Mouse (Mus musculus): ENCODE data around the gene Zfp459. TPM values are rescaled to one million over a fixed set of nuclear protein-coding genes. Genes with fewer than 3 reads are reported as not detected.
A peak's percentile ranks its signal among the peaks of the same experiment; 100 is the strongest.
"Not testable (repeated sequence)": the region's sequence is repeated elsewhere in the genome, so short reads cannot be mapped to it uniquely, and the experiment has no call there.

Gene Zfp459
- polyA plus RNA-seq, 1 experiment from 2014 or later: 1.1 TPM

GRCm38 (mm10) chr13:67413634-67414033 lies 7.6 kb downstream of the Zfp459 start:
- not testable (repeated sequence) for H3K36me3 ChIP-seq (replicated peaks)
- WGBS: 87% methylated on average over 3 of the region's 3 CpGs

GRCm38 (mm10) chr13:67399183-67399903 lies 21.9 kb downstream of the Zfp459 start, which contains the start of gene Zfp429:
Gene Zfp429, minus strand, starts transcription at chr13:67399819.
- peak; percentile 97 for ATAC-seq (ENCODE audit: low FRiP score)
- Histone ChIP-seq H3K9ac (peak within 1 kb of the TSS; percentile 52), H3K4me3 (replicated peaks) (peak within 1 kb of the TSS; percentile 53), H3K4me2 (peak within 1 kb of the TSS; percentile 60)
- H3K9me3 ChIP-seq; H3K27ac ChIP-seq; H3K27me3 ChIP-seq; H3K36me3 ChIP-seq (replicated peaks); H3K4me1 ChIP-seq: not testable (repeated sequence)
- 8% methylated on average over 15 of the region's 16 CpGs for WGBS

More at GRCm38 (mm10) chr13:67413634-67414033, 7.6 kb downstream of the Zfp459 start:
- not testable (repeated sequence) for H3K9ac ChIP-seq; H3K4me1 ChIP-seq; ATAC-seq (ENCODE audit: low FRiP score); H3K4me3 ChIP-seq (replicated peaks); H3K27ac ChIP-seq; H3K27me3 ChIP-seq; H3K9me3 ChIP-seq; H3K4me2 ChIP-seq

GRCm38 (mm10) chr13:67376255-67376654 lies 45.0 kb downstream of the Zfp459 start:
- not testable (repeated sequence) for H3K4me1 ChIP-seq; H3K9ac ChIP-seq; H3K4me3 ChIP-seq (replicated peaks); H3K27me3 ChIP-seq; H3K27ac ChIP-seq; ATAC-seq (ENCODE audit: low FRiP score); H3K9me3 ChIP-seq; H3K36me3 ChIP-seq (replicated peaks); H3K4me2 ChIP-seq
- 63% methylated on average over 3 of the region's 3 CpGs for WGBS

- not testable (repeated sequence) for H3K36me3 ChIP-seq (replicated peaks); H3K4me1 ChIP-seq; H3K27me3 ChIP-seq; H3K9me3 ChIP-seq; H3K27ac ChIP-seq
- peak; percentile 85 for ATAC-seq (ENCODE audit: low FRiP score)
- WGBS: 20% methylated on average over 15 of the region's 15 CpGs
- peak within 1 kb of the TSS; percentile 17; the same call in 1 of the 2 replicates for H3K9ac ChIP-seq
- H3K4me2 ChIP-seq: peak within 1 kb of the TSS; percentile 51
- peak within 1 kb of the TSS; percentile 37 for H3K4me3 ChIP-seq (replicated peaks)
These were observed 45.9 kb downstream of the Zfp459 start, which contains the start of the genes Gm28041 and Zfp456 for GRCm38 (mm10) chr13:67375050-67375911. Gene Gm28041, minus strand, starts transcription at chr13:67375733. Gene Zfp456, minus strand, starts transcription at chr13:67375810.

GRCm38 (mm10) chr13:67360131-67360744 lies 61.0 kb downstream of the Zfp459 start, which contains the start of the genes Gm28044 and Zfp953:
Gene Gm28044, minus strand, starts transcription at chr13:67360536.
Gene Zfp953, minus strand, starts transcription at chr13:67360605.
- Histone ChIP-seq H3K36me3 (replicated peaks) (no peaks in the 10 kb centered on the region), H3K4me1 (peaks cover 6% of the 10 kb centered on the region), H3K27me3 (no peaks in the 10 kb centered on the region), H3K9ac (peak within 1 kb of the TSS; percentile 63), H3K4me2 (peak within 1 kb of the TSS; percentile 61), H3K27ac (no peak within 1 kb of the TSS), H3K9me3 (no peaks in the 10 kb centered on the region), H3K4me3 (replicated peaks) (peak within 1 kb of the TSS; percentile 71)
- peak; percentile 95 for ATAC-seq (ENCODE audit: low FRiP score)
- WGBS: under 1% methylated on average over 15 of the region's 15 CpGs

Other genes starting within 250 kb of the Zfp459 start
- 4.4 and 5.1 TPM in 2 replicates for gene Rsl1, start 248.2 kb downstream of the Zfp459 start, polyA plus RNA-seq (2016; fragmentation: Nextera tagmentation; extraction: Ambion mirVana)
- 1.3 and 1.4 TPM in 2 replicates for gene Zfp455, start 226.9 kb downstream of the Zfp459 start, polyA plus RNA-seq (2016; fragmentation: Nextera tagmentation; extraction: Ambion mirVana)
- gene Zfp458, start 143.0 kb downstream of the Zfp459 start, polyA plus RNA-seq (2016; fragmentation: Nextera tagmentation; extraction: Ambion mirVana): 2.8 and 3.4 TPM in 2 replicates
- gene Zfp457, start 114.9 kb downstream of the Zfp459 start, polyA plus RNA-seq (2016; fragmentation: Nextera tagmentation; extraction: Ambion mirVana): 0.65 and 1.1 TPM in 2 replicates
- 1.6 and 2.2 TPM in 2 replicates for gene Zfp595, start 88.8 kb downstream of the Zfp459 start, polyA plus RNA-seq (2016; fragmentation: Nextera tagmentation; extraction: Ambion mirVana)
- not detected in 2 replicates for gene Gm28044, start 60.9 kb downstream of the Zfp459 start, polyA plus RNA-seq (2016; fragmentation: Nextera tagmentation; extraction: Ambion mirVana)
- 0.87 and 0.94 TPM in 2 replicates for gene Zfp953, start 60.8 kb downstream of the Zfp459 start, polyA plus RNA-seq (2016; fragmentation: Nextera tagmentation; extraction: Ambion mirVana)
- not detected in 2 replicates for gene Gm28041, start 45.7 kb downstream of the Zfp459 start, polyA plus RNA-seq (2016; fragmentation: Nextera tagmentation; extraction: Ambion mirVana)
- 0.56 and 0.86 TPM in 2 replicates for gene Zfp456, start 45.6 kb downstream of the Zfp459 start, polyA plus RNA-seq (2016; fragmentation: Nextera tagmentation; extraction: Ambion mirVana)
- 3.3 and 4.1 TPM in 2 replicates for gene Zfp429, start 21.6 kb downstream of the Zfp459 start, polyA plus RNA-seq (2016; fragmentation: Nextera tagmentation; extraction: Ambion mirVana)
- 6.3 and 6.5 TPM in 2 replicates for gene Zfp874a, start 30.2 kb upstream of the Zfp459 start, polyA plus RNA-seq (2016; fragmentation: Nextera tagmentation; extraction: Ambion mirVana)
- gene Zfp874b, start 62.8 kb upstream of the Zfp459 start, polyA plus RNA-seq (2016; fragmentation: Nextera tagmentation; extraction: Ambion mirVana): 1.4 and 2.0 TPM in 2 replicates
- gene Zfp58, start 79.1 kb upstream of the Zfp459 start, polyA plus RNA-seq (2016; fragmentation: Nextera tagmentation; extraction: Ambion mirVana): 17.5 and 18.0 TPM in 2 replicates
- not detected in 2 replicates for gene Gm26965, start 104.7 kb upstream of the Zfp459 start, polyA plus RNA-seq (2016; fragmentation: Nextera tagmentation; extraction: Ambion mirVana)
- gene Zfp87, start 104.8 kb upstream of the Zfp459 start, polyA plus RNA-seq (2016; fragmentation: Nextera tagmentation; extraction: Ambion mirVana): 28.3 and 29.7 TPM in 2 replicates
- 15.7 and 16.6 TPM in 2 replicates for gene Zfp748, start 132.4 kb upstream of the Zfp459 start, polyA plus RNA-seq (2016; fragmentation: Nextera tagmentation; extraction: Ambion mirVana)
- gene Zfp729b, start 188.3 kb upstream of the Zfp459 start, polyA plus RNA-seq (2016; fragmentation: Nextera tagmentation; extraction: Ambion mirVana): 4.8 and 5.3 TPM in 2 replicates
- 0.49 TPM in 1 of 2 replicates, not detected in the other for gene Gm49345, start 216.4 kb upstream of the Zfp459 start, polyA plus RNA-seq (2016; fragmentation: Nextera tagmentation; extraction: Ambion mirVana)
- gene Zfp729a, start 216.4 kb upstream of the Zfp459 start, polyA plus RNA-seq (2016; fragmentation: Nextera tagmentation; extraction: Ambion mirVana): 3.4 and 3.8 TPM in 2 replicates

Data from forebrain, embryonic 12.5 days (tissue).